Mouse (Mus musculus) mouse trophoblast stem cell (cell line): Measurements from ENCODE around the gene Prss44.

Experiments
- in situ Hi-C, 2 experiments: fragments of 300-500 bp; cut with MseI, MboI; formaldehyde crosslinking; loops; 2 replicates in 1 of 2; 3 replicates in 1 of 2; pipeline ENCODE4 v1.15.1; 2025

Prss44 gene

GRCm38 (mm10) chr9:110826390-110826789 lies 12.6 kb downstream of the Prss44 start, which contains the start of gene Prss43:
Prss43 (plus strand) TSS chr9:110826690.
- in situ Hi-C loops = no loop called here

- in situ Hi-C loops = no loop called here
These were observed 19.2 kb downstream of the Prss44 start for GRCm38 (mm10) chr9:110833021-110833420.

- in situ Hi-C loops = no loop called here
These were observed 20.6 kb downstream of the Prss44 start, which contains the start of gene Prss45 for GRCm38 (mm10) chr9:110834411-110834810. Prss45 (plus strand) TSS chr9:110834588.

GRCm38 (mm10) chr9:110834961-110835360 lies 21.2 kb downstream of the Prss44 start:
- in situ Hi-C loops = no loop called here

GRCm38 (mm10) chr9:110836112-110836511 lies 22.3 kb downstream of the Prss44 start:
- in situ Hi-C loops = no loop called here

- in situ Hi-C loops = no loop called here
These were observed 27.1 kb downstream of the Prss44 start for GRCm38 (mm10) chr9:110840905-110841304.

- in situ Hi-C loops = no loop called here
These were observed 27.6 kb downstream of the Prss44 start for GRCm38 (mm10) chr9:110841438-110841837.

- in situ Hi-C loops = no loop called here
These were observed 30.4 kb downstream of the Prss44 start, which contains the start of gene Prss46 for GRCm38 (mm10) chr9:110844206-110844605. Prss46 (plus strand) TSS chr9:110844506.

GRCm38 (mm10) chr9:110849162-110849561 lies 35.4 kb downstream of the Prss44 start:
- in situ Hi-C loops = no loop called here

- in situ Hi-C loops = no loop called here
These were observed 42.1 kb downstream of the Prss44 start for GRCm38 (mm10) chr9:110855903-110856302.

- in situ Hi-C loops = no loop called here
These were observed 43.1 kb downstream of the Prss44 start for GRCm38 (mm10) chr9:110856920-110857319.

GRCm38 (mm10) chr9:110857781-110858472 lies 44.1 kb downstream of the Prss44 start, which contains the start of gene Prss50:
Prss50 (plus strand) TSS chr9:110857967.
- in situ Hi-C loops = no loop called here

GRCm38 (mm10) chr9:110858523-110858922 lies 44.7 kb downstream of the Prss44 start:
- in situ Hi-C loops = no loop called here

GRCm38 (mm10) chr9:110858967-110859596 lies 45.3 kb downstream of the Prss44 start:
- in situ Hi-C loops = no loop called here

- in situ Hi-C loops = loop anchor here (5.0 to 10.0 kb wide), 3 partner anchors 79 to 146 kb away; no protein-coding TSS in a partner anchor
These were observed 57.2 kb downstream of the Prss44 start for GRCm38 (mm10) chr9:110871030-110871429.
